Mouse (Mus musculus) brain, embryonic 14.5 days (tissue): ENCODE measurements around the gene Inpp5e.

Source experiments
- CTCF ChIP-seq: fragments of 200-500 bp; IDR thresholded peaks from 2 replicates; pipeline ENCODE4 v1.5.1; 2012; ENCODE audit warnings: inconsistent platforms, mild to moderate bottlenecking, moderate library complexity, borderline replicate concordance; ENCODE audit not compliant: insufficient read depth, insufficient read length; ENCODE audit errors: extremely low read depth
- POLR2A ChIP-seq: fragments of 200-500 bp; IDR thresholded peaks from 2 replicates; pipeline ENCODE4 v1.6.1; 2012; ENCODE audit warnings: mild to moderate bottlenecking, inconsistent platforms, borderline replicate concordance; ENCODE audit not compliant: poor library complexity, insufficient read depth, insufficient read length, severe bottlenecking; ENCODE audit errors: extremely low read depth

- TF ChIP-seq POLR2A (no peak), CTCF (no peak)
These were observed 17.4 kb downstream of the Inpp5e start for GRCm38 (mm10) chr2:26391617-26392016.
